Mouse (Mus musculus): Measurements from ENCODE around the gene Fndc3c1. TPM values are rescaled to one million over a fixed set of nuclear protein-coding genes. Genes with fewer than 3 reads are reported as not detected.
"Not testable (repeated sequence)": the region's sequence is repeated elsewhere in the genome, so short reads cannot be mapped to it uniquely, and the experiment has no call there.

Gene Fndc3c1
- 10 to 100 TPM in 1 of 2 experiments, 1 to 10 TPM in 1; 6.5 to 11.4 TPM for total RNA-seq (2021)
- long read RNA-seq, experiment 1, partial matches to known transcripts = 2 of 4 reads
- long read RNA-seq, experiment 1, other reads (novel, unspliced or antisense) = 2 of 4 reads
- long read RNA-seq, experiment 2, partial matches to known transcripts = 1 of 3 reads
- long read RNA-seq, experiment 2, other reads (novel, unspliced or antisense) = 2 of 3 reads

- intact Hi-C loops (cut with DNase I; ENCODE audit: low total_unique reads) = no loop called here
- peak; percentile 38 for DNase-seq
These were observed at the start of gene Fndc3c1 for GRCm38 (mm10) chrX:106485101-106485651. Gene Fndc3c1 (minus strand): TSS chrX:106485401.

GRCm38 (mm10) chrX:106486451-106486850 is 1.2 kb upstream of the Fndc3c1 start:
- DNase-seq = no peak
- intact Hi-C loops (cut with DNase I; ENCODE audit: low total_unique reads) = no loop called here

GRCm38 (mm10) chrX:106485671-106486070 is 470 bp upstream of the Fndc3c1 start:
- intact Hi-C loops (cut with DNase I; ENCODE audit: low total_unique reads) = no loop called here
- DNase-seq = no peak

- intact Hi-C loops (cut with DNase I; ENCODE audit: low total_unique reads); DNase-seq: not testable (repeated sequence)
These were observed 5.3 kb downstream of the Fndc3c1 start for GRCm38 (mm10) chrX:106479891-106480290.

GRCm38 (mm10) chrX:106385304-106385703 is 99.9 kb downstream of the Fndc3c1 start:
- DNase-seq = no peak
- intact Hi-C loops (cut with DNase I; ENCODE audit: low total_unique reads) = no loop called here

GRCm38 (mm10) chrX:106380608-106381007 is 104.6 kb downstream of the Fndc3c1 start:
- intact Hi-C loops (cut with DNase I; ENCODE audit: low total_unique reads) = no loop called here
- DNase-seq = no peak

Small RNAs within 50 kb of the gene (microRNA-seq; reads per million reads assigned to microRNA genes)
- 0 reads per million in 2 experiments for gene Gm27428

Other genes starting within 250 kb of the Fndc3c1 start
- under 1 TPM in 1 of 2 experiments, not detected in 1; 0.23 TPM for gene Fnd3c2, start 230.0 kb downstream of the Fndc3c1 start, total RNA-seq (2021)
- gene Gm5127, start 97.8 kb upstream of the Fndc3c1 start, total RNA-seq (2021) = not detected
- gene Cysltr1, start 118.3 kb upstream of the Fndc3c1 start, total RNA-seq (2021) = 1 to 10 TPM in 1 of 2 experiments, under 1 TPM in 1; 0.51 to 1.3 TPM

Measured in gastrocnemius, postnatal 14 days (tissue).